Comparison of ENCODE assay signal across 10 mouse cellular contexts in genomic region chr2:181677755-181678098, GRCm38 (mm10). TPM values are rescaled to one million over a fixed set of nuclear protein-coding genes. Genes with fewer than 3 reads are reported as not detected.
A peak's percentile ranks its signal among the peaks of the same experiment; 100 is the strongest.
DNase-seq lines count a peak whose midpoint lies in the region; ATAC-seq and TF ChIP-seq lines count a peak whose summit lies in the region.
"Had no signal": no experiment of that assay in that cellular context is flagged by ENCODE, and none has a peak within 500 bp of the region (broad histone marks: within the 10 kb centered on the region; RNA-seq: fewer than 3 reads in every experiment).

No protein-coding gene starts in this region.

- no peak for ATAC-seq in heart, embryonic 13.5 days (ENCODE audit: extremely low read depth, insufficient number of reproducible peaks, low FRiP score, low TSS enrichment)
- ATAC-seq in heart, embryonic 11.5 days (replicated peaks; ENCODE audit: insufficient number of reproducible peaks, low FRiP score, low TSS enrichment): no peak
- no peak for ATAC-seq in stomach, embryonic 14.5 days (ENCODE audit: insufficient number of reproducible peaks, insufficient read depth, low FRiP score, low read depth)
- ATAC-seq in stomach, postnatal 0 days (ENCODE audit: low FRiP score, low TSS enrichment): no peak
- no peak for ATAC-seq in stomach, embryonic 15.5 days (ENCODE audit: insufficient read depth, low FRiP score, low read depth)
- ATAC-seq in erythroblast, adult 5-6 weeks (replicated peaks; ENCODE audit: low FRiP score, poor library complexity, severe bottlenecking): no peak

- 43% methylated on average over 3 of the region's 3 CpGs for WGBS in heart, embryonic 13.5 days
- 26% methylated on average over 3 of the region's 3 CpGs for WGBS in heart, embryonic 11.5 days (ENCODE audit: insufficient replicate concordance)
- 36% methylated on average over 3 of the region's 3 CpGs for WGBS in stomach, embryonic 14.5 days
- 64% methylated on average over 3 of the region's 3 CpGs for WGBS in stomach, postnatal 0 days
- WGBS in stomach, embryonic 15.5 days: 54% methylated on average over 3 of the region's 3 CpGs

- H3K27me3 ChIP-seq in heart, embryonic 13.5 days (replicated peaks): peaks cover 23% of the 10 kb centered on the region
- peaks cover 16% of the 10 kb centered on the region for H3K27me3 ChIP-seq in heart, embryonic 11.5 days (ENCODE audit: control insufficient read depth, insufficient read depth, low read length)
- H3K27me3 ChIP-seq in stomach, embryonic 14.5 days (ENCODE audit: control insufficient read depth, insufficient read depth, low read length): peaks cover 4% of the 10 kb centered on the region
- no peaks in the 10 kb centered on the region for H3K27me3 ChIP-seq in stomach, postnatal 0 days (ENCODE audit: control insufficient read depth, insufficient read depth, low read length)
- H3K27me3 ChIP-seq in stomach, embryonic 15.5 days (replicated peaks): peaks cover 14% of the 10 kb centered on the region

- H3K9ac ChIP-seq in heart, embryonic 13.5 days: no peak overlapping the region
- no peak overlapping the region for H3K9ac ChIP-seq in heart, embryonic 11.5 days (ENCODE audit: low read depth, low read length)
- no peak overlapping the region for H3K9ac ChIP-seq in stomach, embryonic 14.5 days (replicated peaks; ENCODE audit: low read depth, low read length)
- H3K9ac ChIP-seq in stomach, postnatal 0 days (ENCODE audit: low read length): no peak overlapping the region
- H3K9ac ChIP-seq in stomach, embryonic 15.5 days: no peak overlapping the region

- peak overlapping the region; percentile 74 for H3K27ac ChIP-seq in heart, embryonic 13.5 days (replicated peaks)
- H3K27ac ChIP-seq in heart, embryonic 11.5 days (ENCODE audit: low read depth, low read length): no peak overlapping the region
- peak overlapping the region; percentile 48; the same call in 1 of the 2 replicates for H3K27ac ChIP-seq in stomach, embryonic 14.5 days (ENCODE audit: low read length)
- no peak overlapping the region for H3K27ac ChIP-seq in stomach, postnatal 0 days (replicated peaks)
- H3K27ac ChIP-seq in stomach, embryonic 15.5 days: 0 out of 2 replicates have a peak overlapping the region, but pooled peaks have one; percentile 19

- H3K4me3 ChIP-seq in heart, embryonic 13.5 days: no peak overlapping the region
- H3K4me3 ChIP-seq in heart, embryonic 11.5 days (ENCODE audit: low read depth, low read length): no peak overlapping the region
- H3K4me3 ChIP-seq in stomach, embryonic 14.5 days (ENCODE audit: low read depth, low read length): no peak overlapping the region
- no peak overlapping the region for H3K4me3 ChIP-seq in stomach, postnatal 0 days (ENCODE audit: low read depth, low read length)
- H3K4me3 ChIP-seq in stomach, embryonic 15.5 days (replicated peaks): no peak overlapping the region

- DNase-seq in stomach, postnatal 0 days (ENCODE audit: low spot score): no peak
- DNase-seq in kidney, postnatal 14 days: peak; percentile 69
- no peak for DNase-seq in layer of hippocampus, adult 9-10 months (ENCODE audit: low spot score)

- TF ChIP-seq EP300 in stomach, postnatal 0 days (optimal IDR thresholded peaks at IDR 0.05): no peak

- no peak overlapping the region for H3K4me2 ChIP-seq in heart, embryonic 13.5 days
- H3K4me2 ChIP-seq in heart, embryonic 11.5 days: no peak overlapping the region
- H3K4me2 ChIP-seq in stomach, embryonic 14.5 days (replicated peaks; ENCODE audit: low read depth, low read length): no peak overlapping the region
- H3K4me2 ChIP-seq in stomach, postnatal 0 days (replicated peaks; ENCODE audit: low read depth): no peak overlapping the region
- no peak overlapping the region for H3K4me2 ChIP-seq in stomach, embryonic 15.5 days

- peaks cover 28% of the 10 kb centered on the region for H3K4me1 ChIP-seq in heart, embryonic 13.5 days
- peaks cover 9% of the 10 kb centered on the region for H3K4me1 ChIP-seq in heart, embryonic 11.5 days (ENCODE audit: control insufficient read depth, insufficient read depth, low read length)
- peaks cover 8% of the 10 kb centered on the region; the same call in 1 of the 2 replicates for H3K4me1 ChIP-seq in stomach, embryonic 14.5 days (ENCODE audit: control insufficient read depth, insufficient read depth, low read length)
- no peaks in the 10 kb centered on the region; the same call in 1 of the 2 replicates for H3K4me1 ChIP-seq in stomach, postnatal 0 days (replicated peaks; ENCODE audit: control insufficient read depth, insufficient read depth)
- H3K4me1 ChIP-seq in stomach, embryonic 15.5 days: peaks cover 17% of the 10 kb centered on the region; the same call in 1 of the 2 replicates

- TF ChIP-seq CTCF in stomach, postnatal 0 days (IDR thresholded peaks at IDR 0.05; ENCODE audit: low read depth): no peak

- H3K36me3 ChIP-seq in heart, embryonic 13.5 days: no peaks in the 10 kb centered on the region
- no peaks in the 10 kb centered on the region for H3K36me3 ChIP-seq in heart, embryonic 11.5 days (ENCODE audit: control insufficient read depth, insufficient read depth, low read length)
- no peaks in the 10 kb centered on the region for H3K36me3 ChIP-seq in stomach, embryonic 14.5 days (ENCODE audit: control insufficient read depth, insufficient read depth, low read length)
- no peaks in the 10 kb centered on the region for H3K36me3 ChIP-seq in stomach, postnatal 0 days (ENCODE audit: control insufficient read depth, insufficient read depth, low read length)
- H3K36me3 ChIP-seq in stomach, embryonic 15.5 days: no peaks in the 10 kb centered on the region

- no peaks in the 10 kb centered on the region for H3K9me3 ChIP-seq in heart, embryonic 13.5 days
- H3K9me3 ChIP-seq in heart, embryonic 11.5 days (replicated peaks; ENCODE audit: control insufficient read depth, low read length): no peaks in the 10 kb centered on the region
- H3K9me3 ChIP-seq in stomach, embryonic 14.5 days (ENCODE audit: control insufficient read depth, low read depth, low read length): no peaks in the 10 kb centered on the region
- H3K9me3 ChIP-seq in stomach, postnatal 0 days (ENCODE audit: control insufficient read depth, low read length): no peaks in the 10 kb centered on the region
- no peaks in the 10 kb centered on the region for H3K9me3 ChIP-seq in stomach, embryonic 15.5 days

RNA-seq across cellular contexts. Expression of gene Tcea2, which starts 2.4 kb away (rescaled TPM):
- 15.2 and 17.1 TPM in 2 replicates for polyA plus RNA-seq in heart, embryonic 13.5 days (2015; fragmentation: Nextera tagmentation; extraction: Ambion mirVana)
- polyA plus RNA-seq in heart, embryonic 11.5 days (2014; fragmentation: Nextera tagmentation; extraction: Ambion mirVana): 13.5 and 14.1 TPM in 2 replicates
- 35.3 and 36.7 TPM in 2 replicates for polyA plus RNA-seq in stomach, embryonic 14.5 days (2014; fragmentation: Nextera tagmentation; extraction: Ambion mirVana)
- 12.7 and 13.4 TPM in 2 replicates for polyA plus RNA-seq in stomach, postnatal 0 days (2015; fragmentation: Nextera tagmentation; extraction: Ambion mirVana)
- 21.5 and 24.2 TPM in 2 replicates for polyA plus RNA-seq in stomach, embryonic 15.5 days (2015; fragmentation: Nextera tagmentation; extraction: Ambion mirVana)
- total RNA-seq in erythroblast, adult 5-6 weeks (2015; ENCODE audit: low replicate concordance): not detected in 2 replicates
- total RNA-seq in erythroblast, adult 5-6 weeks (2017; ENCODE audit: low replicate concordance): not detected in 2 replicates

RNA-seq across cellular contexts. Expression of gene Sox18, which starts 6.3 kb away (rescaled TPM):
- 34.7 and 36.1 TPM in 2 replicates for polyA plus RNA-seq in heart, embryonic 13.5 days (2015; fragmentation: Nextera tagmentation; extraction: Ambion mirVana)
- 18.6 and 22.2 TPM in 2 replicates for polyA plus RNA-seq in heart, embryonic 11.5 days (2014; fragmentation: Nextera tagmentation; extraction: Ambion mirVana)
- 25.9 and 28.4 TPM in 2 replicates for polyA plus RNA-seq in stomach, embryonic 14.5 days (2014; fragmentation: Nextera tagmentation; extraction: Ambion mirVana)
- 14.0 and 14.1 TPM in 2 replicates for polyA plus RNA-seq in stomach, postnatal 0 days (2015; fragmentation: Nextera tagmentation; extraction: Ambion mirVana)
- polyA plus RNA-seq in stomach, embryonic 15.5 days (2015; fragmentation: Nextera tagmentation; extraction: Ambion mirVana): 28.7 and 32.0 TPM in 2 replicates
- not detected in 2 replicates for total RNA-seq in erythroblast, adult 5-6 weeks (2015; ENCODE audit: low replicate concordance)
- total RNA-seq in erythroblast, adult 5-6 weeks (2017; ENCODE audit: low replicate concordance): not detected in 2 replicates

RNA-seq across cellular contexts. Expression of gene Rgs19, which starts 16.1 kb away (rescaled TPM):
- 43.5 and 44.2 TPM in 2 replicates for polyA plus RNA-seq in heart, embryonic 13.5 days (2015; fragmentation: Nextera tagmentation; extraction: Ambion mirVana)
- polyA plus RNA-seq in heart, embryonic 11.5 days (2014; fragmentation: Nextera tagmentation; extraction: Ambion mirVana): 57.7 and 61.3 TPM in 2 replicates
- polyA plus RNA-seq in stomach, embryonic 14.5 days (2014; fragmentation: Nextera tagmentation; extraction: Ambion mirVana): 78.8 and 88.8 TPM in 2 replicates
- 20.0 and 24.6 TPM in 2 replicates for polyA plus RNA-seq in stomach, postnatal 0 days (2015; fragmentation: Nextera tagmentation; extraction: Ambion mirVana)
- polyA plus RNA-seq in stomach, embryonic 15.5 days (2015; fragmentation: Nextera tagmentation; extraction: Ambion mirVana): 51.7 and 53.3 TPM in 2 replicates
- 127 and 130 TPM in 2 replicates for total RNA-seq in erythroblast, adult 5-6 weeks (2015; ENCODE audit: low replicate concordance)
- 29.4 and 41.5 TPM in 2 replicates for total RNA-seq in erythroblast, adult 5-6 weeks (2017; ENCODE audit: low replicate concordance)

RNA-seq across cellular contexts. Expression of gene Lkaaear1, which starts 20.5 kb away (rescaled TPM):
- polyA plus RNA-seq in heart, embryonic 13.5 days (2015; fragmentation: Nextera tagmentation; extraction: Ambion mirVana): not detected in 2 replicates
- polyA plus RNA-seq in heart, embryonic 11.5 days (2014; fragmentation: Nextera tagmentation; extraction: Ambion mirVana): not detected in 2 replicates
- not detected in 2 replicates for polyA plus RNA-seq in stomach, embryonic 14.5 days (2014; fragmentation: Nextera tagmentation; extraction: Ambion mirVana)
- polyA plus RNA-seq in stomach, postnatal 0 days (2015; fragmentation: Nextera tagmentation; extraction: Ambion mirVana): not detected in 2 replicates
- not detected in 2 replicates for polyA plus RNA-seq in stomach, embryonic 15.5 days (2015; fragmentation: Nextera tagmentation; extraction: Ambion mirVana)
- total RNA-seq in erythroblast, adult 5-6 weeks (2015; ENCODE audit: low replicate concordance): not detected in 2 replicates
- not detected in 2 replicates for total RNA-seq in erythroblast, adult 5-6 weeks (2017; ENCODE audit: low replicate concordance)
- total RNA-seq: gastrocnemius, postnatal 4 days; layer of hippocampus, postnatal 10 days had no signal

RNA-seq across cellular contexts. Expression of gene Gm29797, which starts 20.9 kb away (rescaled TPM):
- 0.27 TPM in 1 of 2 replicates, not detected in the other for polyA plus RNA-seq in heart, embryonic 13.5 days (2015; fragmentation: Nextera tagmentation; extraction: Ambion mirVana)
- polyA plus RNA-seq in heart, embryonic 11.5 days (2014; fragmentation: Nextera tagmentation; extraction: Ambion mirVana): not detected in 2 replicates
- not detected in 2 replicates for polyA plus RNA-seq in stomach, embryonic 14.5 days (2014; fragmentation: Nextera tagmentation; extraction: Ambion mirVana)
- not detected in 2 replicates for polyA plus RNA-seq in stomach, postnatal 0 days (2015; fragmentation: Nextera tagmentation; extraction: Ambion mirVana)
- 0.36 and 1.2 TPM in 2 replicates for polyA plus RNA-seq in stomach, embryonic 15.5 days (2015; fragmentation: Nextera tagmentation; extraction: Ambion mirVana)
- total RNA-seq in erythroblast, adult 5-6 weeks (2015; ENCODE audit: low replicate concordance): not detected in 2 replicates
- not detected in 2 replicates for total RNA-seq in erythroblast, adult 5-6 weeks (2017; ENCODE audit: low replicate concordance)
- total RNA-seq: layer of hippocampus, postnatal 10 days had no signal

Comparison
In these comparisons a context has a peak if more than half of its experiments do, and no peak if none do; other contexts are left out.
1. H3K27ac ChIP-seq: peak in heart, embryonic 13.5 days (single experiment), stomach, embryonic 14.5 days (single experiment) and stomach, embryonic 15.5 days (single experiment); none in heart, embryonic 11.5 days (single experiment) and stomach, postnatal 0 days (single experiment).